ENCODE assay signal across 10 mouse cellular contexts in the genomic region with DNA sequence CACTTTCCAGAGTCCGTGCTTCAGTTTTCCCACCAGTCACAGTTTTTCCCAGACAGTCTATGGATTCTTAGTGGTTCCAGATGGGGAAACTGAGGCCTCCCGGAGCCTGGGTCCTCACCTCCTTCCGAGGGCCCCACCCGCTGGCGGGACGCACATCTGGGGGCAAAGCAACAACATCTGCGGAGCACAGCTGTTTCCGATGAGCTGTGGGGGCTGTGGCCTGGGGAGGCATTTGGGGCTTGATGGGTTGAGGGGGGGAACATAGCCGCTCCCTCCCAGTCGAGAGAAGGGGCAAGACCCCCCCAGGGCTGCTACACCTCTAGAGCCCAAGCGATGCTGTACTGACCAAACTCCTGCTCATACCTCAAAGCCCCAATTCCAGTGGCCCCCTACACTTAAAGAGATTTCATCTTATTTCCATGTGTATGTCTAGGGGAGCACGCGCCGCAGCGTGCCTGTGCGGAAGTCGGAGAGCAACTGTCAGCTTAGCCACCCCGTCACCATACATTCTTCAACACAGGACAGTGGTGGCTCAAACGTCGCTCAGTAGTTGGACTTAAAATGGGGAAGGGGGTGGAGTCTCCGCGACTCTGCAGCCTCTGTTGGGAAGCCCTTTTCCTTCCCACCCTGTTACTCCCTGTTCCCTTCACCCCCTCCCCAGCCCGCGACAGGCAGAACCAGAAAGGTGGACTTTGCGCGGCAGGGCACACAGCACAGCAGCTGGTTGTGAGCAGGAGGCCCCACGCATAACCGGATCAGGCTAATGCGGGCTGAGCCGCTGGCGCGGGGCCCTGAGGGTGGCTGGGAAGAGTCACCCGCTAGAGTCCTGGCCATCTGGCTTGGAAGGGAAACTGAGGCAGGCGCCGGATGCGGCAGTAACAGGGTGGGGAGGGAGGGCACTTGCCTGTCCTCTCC. TPM values are rescaled to one million over a fixed set of nuclear protein-coding genes. Genes with fewer than 3 reads are reported as not detected.
DNase-seq lines count a peak whose midpoint lies in the region; ATAC-seq and TF ChIP-seq lines count a peak whose summit lies in the region.
"Had no signal": no experiment of that assay in that cellular context is flagged by ENCODE, and none has a peak within 500 bp of the region (broad histone marks: within the 10 kb centered on the region; RNA-seq: fewer than 3 reads in every experiment).

No protein-coding gene starts in this region.

- no peak for TF ChIP-seq POLR2A in limb, embryonic 14.5 days (IDR thresholded peaks at IDR 0.05; ENCODE audit: borderline replicate concordance, extremely low read depth, insufficient read depth, insufficient read length)

- TF ChIP-seq CTCF in hindbrain, postnatal 0 days (IDR thresholded peaks at IDR 0.05; ENCODE audit: low read depth), result no peak
- TF ChIP-seq CTCF in E14TG2a.4 (conservative IDR thresholded peaks at IDR 0.05; ENCODE audit: low read length), result no peak

- peaks cover 59% of the 10 kb centered on the region for H3K4me1 ChIP-seq in hindbrain, embryonic 10.5 days (replicated peaks)
- H3K4me1 ChIP-seq in hindbrain, postnatal 0 days (ENCODE audit: insufficient read depth, low read length), result peaks cover 7% of the 10 kb centered on the region
- H3K4me1 ChIP-seq in E14TG2a.4 (replicated peaks; ENCODE audit: low read depth, low read length), result peaks cover 69% of the 10 kb centered on the region
- peaks cover 60% of the 10 kb centered on the region for H3K4me1 ChIP-seq in embryonic facial prominence, embryonic 10.5 days
- H3K4me1 ChIP-seq in limb, embryonic 14.5 days (ENCODE audit: control insufficient read depth, insufficient read depth, low read length), result peaks cover 16% of the 10 kb centered on the region

- H3K9ac ChIP-seq in hindbrain, postnatal 0 days (replicated peaks; ENCODE audit: low read length), result no peak overlapping the region
- no peak overlapping the region for H3K9ac ChIP-seq in limb, embryonic 14.5 days (ENCODE audit: low read depth, low read length, severe bottlenecking)
- H3K9ac ChIP-seq: midbrain, embryonic 15.5 days had no signal

- peaks cover 4% of the 10 kb centered on the region; the same call in 1 of the 2 replicates for H3K9me3 ChIP-seq in hindbrain, embryonic 10.5 days
- H3K9me3 ChIP-seq in hindbrain, postnatal 0 days (ENCODE audit: low read length), result no peaks in the 10 kb centered on the region
- no peaks in the 10 kb centered on the region for H3K9me3 ChIP-seq in E14TG2a.4 (ENCODE audit: low read length)
- H3K9me3 ChIP-seq in embryonic facial prominence, embryonic 10.5 days, result 0 out of 2 replicates have a peak, but pooled peaks cover 5% of the 10 kb centered on the region
- no peaks in the 10 kb centered on the region for H3K9me3 ChIP-seq in limb, embryonic 14.5 days (ENCODE audit: control insufficient read depth, low read length)
- H3K9me3 ChIP-seq: midbrain, embryonic 15.5 days had no signal

- H3K27me3 ChIP-seq in hindbrain, embryonic 10.5 days (ENCODE audit: insufficient read depth, poor library complexity, severe bottlenecking), result peaks cover 99% of the 10 kb centered on the region
- H3K27me3 ChIP-seq in hindbrain, postnatal 0 days (ENCODE audit: insufficient read depth, low read length), result peaks cover 54% of the 10 kb centered on the region
- peaks cover 71% of the 10 kb centered on the region for H3K27me3 ChIP-seq in E14TG2a.4 (ENCODE audit: insufficient read depth, low read length)
- peaks cover 99% of the 10 kb centered on the region for H3K27me3 ChIP-seq in embryonic facial prominence, embryonic 10.5 days (replicated peaks; ENCODE audit: low read depth, poor library complexity, severe bottlenecking)
- H3K27me3 ChIP-seq in limb, embryonic 14.5 days (ENCODE audit: control insufficient read depth, insufficient read depth, low read length), result peaks cover 56% of the 10 kb centered on the region

- no peaks in the 10 kb centered on the region for H3K36me3 ChIP-seq in hindbrain, embryonic 10.5 days
- H3K36me3 ChIP-seq in hindbrain, postnatal 0 days (ENCODE audit: insufficient read depth, low read length), result no peaks in the 10 kb centered on the region
- no peaks in the 10 kb centered on the region for H3K36me3 ChIP-seq in E14TG2a.4 (ENCODE audit: insufficient read depth, low read length)
- H3K36me3 ChIP-seq in embryonic facial prominence, embryonic 10.5 days (replicated peaks), result no peaks in the 10 kb centered on the region
- H3K36me3 ChIP-seq in limb, embryonic 14.5 days (ENCODE audit: control insufficient read depth, insufficient read depth, low read length), result no peaks in the 10 kb centered on the region
- H3K36me3 ChIP-seq: midbrain, embryonic 15.5 days had no signal

- H3K4me2 ChIP-seq in hindbrain, postnatal 0 days (ENCODE audit: low read depth, low read length), result no peak overlapping the region
- H3K4me2 ChIP-seq in limb, embryonic 14.5 days (replicated peaks; ENCODE audit: low read depth, low read length, severe bottlenecking), result peak overlapping the region; percentile 1; the same call in 1 of the 2 replicates
- H3K4me2 ChIP-seq: midbrain, embryonic 15.5 days had no signal

- no peak overlapping the region for H3K27ac ChIP-seq in hindbrain, embryonic 10.5 days
- no peak overlapping the region for H3K27ac ChIP-seq in hindbrain, postnatal 0 days
- H3K27ac ChIP-seq in embryonic facial prominence, embryonic 10.5 days (replicated peaks), result no peak overlapping the region
- H3K27ac ChIP-seq in limb, embryonic 14.5 days (replicated peaks; ENCODE audit: low read depth, low read length), result no peak overlapping the region
- H3K27ac ChIP-seq: midbrain, embryonic 15.5 days had no signal

- no peak for ATAC-seq in hindbrain, postnatal 0 days
- ATAC-seq in limb, embryonic 14.5 days (ENCODE audit: low FRiP score, low read depth), result no peak
- ATAC-seq: midbrain, embryonic 15.5 days had no signal

- peak overlapping the region; percentile 16; the same call in 1 of the 2 replicates for H3K4me3 ChIP-seq in hindbrain, embryonic 10.5 days
- H3K4me3 ChIP-seq in hindbrain, postnatal 0 days (ENCODE audit: low read length), result no peak overlapping the region
- peak overlapping the region; percentile 51 for H3K4me3 ChIP-seq in E14TG2a.4 (replicated peaks; ENCODE audit: low read length)
- H3K4me3 ChIP-seq in embryonic facial prominence, embryonic 10.5 days, result peak overlapping the region; percentile 8; the same call in 1 of the 2 replicates
- peak overlapping the region; percentile 2; the same call in 1 of the 2 replicates for H3K4me3 ChIP-seq in limb, embryonic 14.5 days (replicated peaks; ENCODE audit: low read length)
- H3K4me3 ChIP-seq: midbrain, embryonic 15.5 days had no signal

- intact Hi-C loops in gastrocnemius, postnatal 36 days (cut with DNase I), result loop anchor here (5.0 kb wide), 5 partner anchors 32 to 142 kb away; partner anchors contain the start of genes Catsperd, Lonp1 and Rpl36

- DNase-seq in hindbrain, embryonic 10.5 days (ENCODE audit: low spot score), result no peak
- no peak for DNase-seq in hindbrain, postnatal 0 days (ENCODE audit: low spot score)
- peak; percentile 26 for DNase-seq in embryonic facial prominence, embryonic 10.5 days (ENCODE audit: low spot score)
- DNase-seq in limb, embryonic 14.5 days (ENCODE audit: low spot score), result no peak
- no peak for DNase-seq in gastrocnemius, postnatal 36 days
- DNase-seq in right cerebral cortex, adult 2 months (ENCODE audit: low spot score in 2 of 2), result no peak
- DNase-seq in adrenal gland, adult 18-20 months (ENCODE audit: low spot score in 2 of 2), result no peak
- DNase-seq: gastrocnemius, postnatal 10 days had no signal

- 14% methylated on average over 36 of the region's 36 CpGs for WGBS in hindbrain, embryonic 10.5 days
- WGBS in hindbrain, postnatal 0 days, result 13% methylated on average over 36 of the region's 36 CpGs
- WGBS in embryonic facial prominence, embryonic 10.5 days, result 13% methylated on average over 36 of the region's 36 CpGs
- 9% methylated on average over 35 of the region's 36 CpGs for WGBS in limb, embryonic 14.5 days

RNA-seq across cellular contexts. Expression of gene Nrtn, which starts 2.8 kb away (rescaled TPM):
- 4.4 and 5.1 TPM in 2 replicates for polyA plus RNA-seq in hindbrain, embryonic 10.5 days (2016; fragmentation: Nextera tagmentation; extraction: Ambion mirVana)
- total RNA-seq in hindbrain, postnatal 0 days (2014; rRNA removed), result 12.9 and 15.7 TPM in 2 replicates
- 4.3 TPM in 2 replicates for polyA plus RNA-seq in hindbrain, postnatal 0 days (2015; fragmentation: Nextera tagmentation; extraction: Ambion mirVana)
- polyA plus RNA-seq in embryonic facial prominence, embryonic 10.5 days (2016; fragmentation: Nextera tagmentation; extraction: Ambion mirVana), result 4.5 and 4.7 TPM in 2 replicates
- polyA plus RNA-seq in limb, embryonic 14.5 days (2012; rRNA removed), result 24.1 and 36.7 TPM in 2 replicates
- polyA plus RNA-seq in limb, embryonic 14.5 days (2014; fragmentation: Nextera tagmentation; extraction: Ambion mirVana), result 31.9 and 36.5 TPM in 2 replicates
- total RNA-seq in gastrocnemius, postnatal 36 days (2021), result 1 to 10 TPM; 4.1 to 5.0 TPM
- total RNA-seq in adrenal gland, adult 18-20 months (2021), result 1 to 10 TPM; 3.4 to 4.0 TPM

RNA-seq across cellular contexts. Expression of gene Dus3l, which starts 10.0 kb away (rescaled TPM):
- polyA plus RNA-seq in hindbrain, embryonic 10.5 days (2016; fragmentation: Nextera tagmentation; extraction: Ambion mirVana), result 44.1 and 47.6 TPM in 2 replicates
- 79.0 and 96.5 TPM in 2 replicates for total RNA-seq in hindbrain, postnatal 0 days (2014; rRNA removed)
- polyA plus RNA-seq in hindbrain, postnatal 0 days (2015; fragmentation: Nextera tagmentation; extraction: Ambion mirVana), result 85.9 and 90.0 TPM in 2 replicates
- 45.0 and 45.6 TPM in 2 replicates for polyA plus RNA-seq in embryonic facial prominence, embryonic 10.5 days (2016; fragmentation: Nextera tagmentation; extraction: Ambion mirVana)
- polyA plus RNA-seq in limb, embryonic 14.5 days (2012; rRNA removed), result 107 and 144 TPM in 2 replicates
- 43.6 and 44.4 TPM in 2 replicates for polyA plus RNA-seq in limb, embryonic 14.5 days (2014; fragmentation: Nextera tagmentation; extraction: Ambion mirVana)
- total RNA-seq in gastrocnemius, postnatal 36 days (2021), result 10 to 100 TPM; 13.4 to 16.1 TPM
- 10 to 100 TPM; 28.3 to 31.3 TPM for total RNA-seq in adrenal gland, adult 18-20 months (2021)

RNA-seq across cellular contexts. Expression of gene Prr22, which starts 15.5 kb away (rescaled TPM):
- polyA plus RNA-seq in hindbrain, embryonic 10.5 days (2016; fragmentation: Nextera tagmentation; extraction: Ambion mirVana), result 1.3 TPM in 2 replicates
- total RNA-seq in hindbrain, postnatal 0 days (2014; rRNA removed), result 0.21 and 2.6 TPM in 2 replicates
- polyA plus RNA-seq in hindbrain, postnatal 0 days (2015; fragmentation: Nextera tagmentation; extraction: Ambion mirVana), result 0.46 and 0.87 TPM in 2 replicates
- polyA plus RNA-seq in embryonic facial prominence, embryonic 10.5 days (2016; fragmentation: Nextera tagmentation; extraction: Ambion mirVana), result 1.7 and 1.8 TPM in 2 replicates
- 4.5 and 5.0 TPM in 2 replicates for polyA plus RNA-seq in limb, embryonic 14.5 days (2012; rRNA removed)
- 0.58 and 0.97 TPM in 2 replicates for polyA plus RNA-seq in limb, embryonic 14.5 days (2014; fragmentation: Nextera tagmentation; extraction: Ambion mirVana)
- under 1 TPM in 1 of 2 experiments, not detected in 1; 0.12 TPM for total RNA-seq in gastrocnemius, postnatal 36 days (2021)
- total RNA-seq in adrenal gland, adult 18-20 months (2021), result under 1 TPM; 0.48 to 0.93 TPM

RNA-seq across cellular contexts. Expression of gene Vmac, which starts 36.7 kb away (rescaled TPM):
- 12.7 and 18.6 TPM in 2 replicates for polyA plus RNA-seq in hindbrain, embryonic 10.5 days (2016; fragmentation: Nextera tagmentation; extraction: Ambion mirVana)
- total RNA-seq in hindbrain, postnatal 0 days (2014; rRNA removed), result 37.5 and 40.7 TPM in 2 replicates
- polyA plus RNA-seq in hindbrain, postnatal 0 days (2015; fragmentation: Nextera tagmentation; extraction: Ambion mirVana), result 17.4 and 19.1 TPM in 2 replicates
- polyA plus RNA-seq in embryonic facial prominence, embryonic 10.5 days (2016; fragmentation: Nextera tagmentation; extraction: Ambion mirVana), result 14.1 and 14.5 TPM in 2 replicates
- 23.4 and 24.1 TPM in 2 replicates for polyA plus RNA-seq in limb, embryonic 14.5 days (2012; rRNA removed)
- polyA plus RNA-seq in limb, embryonic 14.5 days (2014; fragmentation: Nextera tagmentation; extraction: Ambion mirVana), result 24.1 and 25.0 TPM in 2 replicates
- total RNA-seq in gastrocnemius, postnatal 36 days (2021), result 1 to 10 TPM; 3.3 to 3.4 TPM
- total RNA-seq in adrenal gland, adult 18-20 months (2021), result 10 to 100 TPM; 20.1 to 26.1 TPM

RNA-seq across cellular contexts. Expression of gene Ndufa11, which starts 37.0 kb away (rescaled TPM):
- 398 and 446 TPM in 2 replicates for polyA plus RNA-seq in hindbrain, embryonic 10.5 days (2016; fragmentation: Nextera tagmentation; extraction: Ambion mirVana)
- 279 and 501 TPM in 2 replicates for total RNA-seq in hindbrain, postnatal 0 days (2014; rRNA removed)
- polyA plus RNA-seq in hindbrain, postnatal 0 days (2015; fragmentation: Nextera tagmentation; extraction: Ambion mirVana), result 691 and 728 TPM in 2 replicates
- 388 and 402 TPM in 2 replicates for polyA plus RNA-seq in embryonic facial prominence, embryonic 10.5 days (2016; fragmentation: Nextera tagmentation; extraction: Ambion mirVana)
- 251 and 322 TPM in 2 replicates for polyA plus RNA-seq in limb, embryonic 14.5 days (2012; rRNA removed)
- 469 and 480 TPM in 2 replicates for polyA plus RNA-seq in limb, embryonic 14.5 days (2014; fragmentation: Nextera tagmentation; extraction: Ambion mirVana)
- total RNA-seq in gastrocnemius, postnatal 36 days (2021), result 100 to 1,000 TPM; 425 to 470 TPM
- total RNA-seq in adrenal gland, adult 18-20 months (2021), result 100 to 1,000 TPM; 276 to 402 TPM
